Mouse (Mus musculus): ENCODE results near the gene Serpina10. TPM values are rescaled to one million over a fixed set of nuclear protein-coding genes. Genes with fewer than 3 reads are reported as not detected.

Serpina10 gene
- total and polyA plus RNA-seq, 2 experiments from 2014 or later: 0.04 TPM; not detected in 1

- peak; percentile 98 for TF ChIP-seq CTCF (IDR thresholded peaks at IDR 0.05)
- 0% methylated on average over 2 of the region's 2 CpGs for WGBS
- H3K27ac ChIP-seq (ENCODE audit: low read depth, low read length): no peak overlapping the region
- DNase-seq (ENCODE audit: low spot score): peak; percentile 78
- H3K4me2 ChIP-seq (ENCODE audit: low read depth, low read length, poor library complexity, severe bottlenecking): no peak overlapping the region
- H3K36me3 ChIP-seq (ENCODE audit: insufficient read depth, low read length): no peaks in the 10 kb centered on the region
- H3K9me3 ChIP-seq (ENCODE audit: low read length): no peaks in the 10 kb centered on the region
- peak; percentile 72; the same call in 1 of the 2 replicates for ATAC-seq (ENCODE audit: low FRiP score)
- no peaks in the 10 kb centered on the region for H3K4me1 ChIP-seq (ENCODE audit: insufficient read depth, low read length)
- H3K9ac ChIP-seq (replicated peaks; ENCODE audit: low read length, poor library complexity, severe bottlenecking): no peak overlapping the region
- H3K4me3 ChIP-seq (ENCODE audit: low read depth, low read length): no peak overlapping the region
- H3K27me3 ChIP-seq (ENCODE audit: insufficient read depth, low read length): no peaks in the 10 kb centered on the region
Observed at GRCm38 (mm10) chr12:103643336-103643735, 12.1 kb upstream of the Serpina10 start.

- no peak for DNase-seq (ENCODE audit: low spot score)
- H3K27ac ChIP-seq (ENCODE audit: low read depth, low read length): no peak overlapping the region
- no peak for TF ChIP-seq CTCF (IDR thresholded peaks at IDR 0.05)
- H3K27me3 ChIP-seq (ENCODE audit: insufficient read depth, low read length): no peaks in the 10 kb centered on the region
- no peaks in the 10 kb centered on the region for H3K36me3 ChIP-seq (ENCODE audit: insufficient read depth, low read length)
- 85% methylated on average over 2 of the region's 2 CpGs for WGBS
- no peak overlapping the region for H3K4me3 ChIP-seq (ENCODE audit: low read depth, low read length)
- ATAC-seq (ENCODE audit: low FRiP score): no peak
- no peak overlapping the region for H3K4me2 ChIP-seq (ENCODE audit: low read depth, low read length, poor library complexity, severe bottlenecking)
- H3K9ac ChIP-seq (replicated peaks; ENCODE audit: low read length, poor library complexity, severe bottlenecking): no peak overlapping the region
- H3K4me1 ChIP-seq (ENCODE audit: insufficient read depth, low read length): no peaks in the 10 kb centered on the region
- no peaks in the 10 kb centered on the region for H3K9me3 ChIP-seq (ENCODE audit: low read length)
Observed at GRCm38 (mm10) chr12:103635846-103636245, 4.6 kb upstream of the Serpina10 start.

- no peak for ATAC-seq (ENCODE audit: low FRiP score)
- DNase-seq (ENCODE audit: low spot score): no peak
Observed at GRCm38 (mm10) chr12:103634430-103634829, 3.2 kb upstream of the Serpina10 start.

GRCm38 (mm10) chr12:103616860-103617261, 14.4 kb downstream of the Serpina10 start:
- H3K9ac ChIP-seq (replicated peaks; ENCODE audit: low read length, poor library complexity, severe bottlenecking): no peak overlapping the region
- 95% methylated on average over 10 of the region's 10 CpGs for WGBS
- no peak overlapping the region for H3K27ac ChIP-seq (ENCODE audit: low read depth, low read length)
- H3K9me3 ChIP-seq (ENCODE audit: low read length): no peaks in the 10 kb centered on the region
- H3K4me1 ChIP-seq (ENCODE audit: insufficient read depth, low read length): no peaks in the 10 kb centered on the region
- no peaks in the 10 kb centered on the region for H3K36me3 ChIP-seq (ENCODE audit: insufficient read depth, low read length)
- no peak overlapping the region for H3K4me2 ChIP-seq (ENCODE audit: low read depth, low read length, poor library complexity, severe bottlenecking)
- no peak overlapping the region for H3K4me3 ChIP-seq (ENCODE audit: low read depth, low read length)
- no peak for ATAC-seq (ENCODE audit: low FRiP score)
- no peaks in the 10 kb centered on the region for H3K27me3 ChIP-seq (ENCODE audit: insufficient read depth, low read length)
- TF ChIP-seq CTCF (IDR thresholded peaks at IDR 0.05): no peak
- DNase-seq (ENCODE audit: low spot score): no peak

More at GRCm38 (mm10) chr12:103634430-103634829, 3.2 kb upstream of the Serpina10 start:
- H3K9me3 ChIP-seq (ENCODE audit: low read length): no peaks in the 10 kb centered on the region
- no peaks in the 10 kb centered on the region for H3K36me3 ChIP-seq (ENCODE audit: insufficient read depth, low read length)
- TF ChIP-seq CTCF (IDR thresholded peaks at IDR 0.05): no peak
- H3K27ac ChIP-seq (ENCODE audit: low read depth, low read length): no peak overlapping the region
- no peak overlapping the region for H3K4me2 ChIP-seq (ENCODE audit: low read depth, low read length, poor library complexity, severe bottlenecking)
- 67% methylated on average over 2 of the region's 2 CpGs for WGBS
- no peaks in the 10 kb centered on the region for H3K27me3 ChIP-seq (ENCODE audit: insufficient read depth, low read length)
- H3K4me1 ChIP-seq (ENCODE audit: insufficient read depth, low read length): no peaks in the 10 kb centered on the region
- no peak overlapping the region for H3K9ac ChIP-seq (replicated peaks; ENCODE audit: low read length, poor library complexity, severe bottlenecking)
- H3K4me3 ChIP-seq (ENCODE audit: low read depth, low read length): no peak overlapping the region

- Histone ChIP-seq H3K27me3 (ENCODE audit: insufficient read depth, low read length) (no peaks in the 10 kb centered on the region), H3K4me3 (ENCODE audit: low read depth, low read length) (no peak overlapping the region), H3K4me2 (ENCODE audit: low read depth, low read length, poor library complexity, severe bottlenecking) (no peak overlapping the region), H3K9me3 (ENCODE audit: low read length) (no peaks in the 10 kb centered on the region), H3K27ac (ENCODE audit: low read depth, low read length) (no peak overlapping the region), H3K9ac (replicated peaks; ENCODE audit: low read length, poor library complexity, severe bottlenecking) (no peak overlapping the region), H3K36me3 (ENCODE audit: insufficient read depth, low read length) (peaks cover 7% of the 10 kb centered on the region), H3K4me1 (ENCODE audit: insufficient read depth, low read length) (no peaks in the 10 kb centered on the region)
- DNase-seq (ENCODE audit: low spot score) (no peak), ATAC-seq (ENCODE audit: low FRiP score) (no peak)
- 87% methylated on average over 4 of the region's 4 CpGs for WGBS
- no peak for TF ChIP-seq CTCF (IDR thresholded peaks at IDR 0.05)
Observed at GRCm38 (mm10) chr12:103615734-103616133, 15.5 kb downstream of the Serpina10 start.

GRCm38 (mm10) chr12:103615141-103615540, 16.1 kb downstream of the Serpina10 start:
- no peak overlapping the region for H3K9ac ChIP-seq (replicated peaks; ENCODE audit: low read length, poor library complexity, severe bottlenecking)
- 86% methylated on average over 1 of the region's 1 CpGs for WGBS
- no peaks in the 10 kb centered on the region for H3K4me1 ChIP-seq (ENCODE audit: insufficient read depth, low read length)
- no peak for TF ChIP-seq CTCF (IDR thresholded peaks at IDR 0.05)
- ATAC-seq (ENCODE audit: low FRiP score) (no peak), DNase-seq (ENCODE audit: low spot score) (no peak)
- H3K36me3 ChIP-seq (ENCODE audit: insufficient read depth, low read length): peaks cover 13% of the 10 kb centered on the region
- H3K27me3 ChIP-seq (ENCODE audit: insufficient read depth, low read length): no peaks in the 10 kb centered on the region
- H3K4me2 ChIP-seq (ENCODE audit: low read depth, low read length, poor library complexity, severe bottlenecking): no peak overlapping the region
- H3K9me3 ChIP-seq (ENCODE audit: low read length): no peaks in the 10 kb centered on the region
- no peak overlapping the region for H3K27ac ChIP-seq (ENCODE audit: low read depth, low read length)
- no peak overlapping the region for H3K4me3 ChIP-seq (ENCODE audit: low read depth, low read length)

All from midbrain, postnatal 0 days (tissue).